Mouse (Mus musculus) megakaryocyte, adult 5-6 weeks (primary cell): ENCODE results near the gene Gsto2. TPM values are rescaled to one million over a fixed set of nuclear protein-coding genes. Genes with fewer than 3 reads are reported as not detected.

ENCODE experiments used
- ATAC-seq: 2 replicates; pipeline ENCODE4 v1.8.0; 2016; ENCODE audit warnings: mild to moderate bottlenecking, inconsistent platforms; ENCODE audit not compliant: poor library complexity, severe bottlenecking
- total RNA-seq, 2 experiments: library from RNA; stranded (forward) in 1 of 2; stranded (reverse) in 1 of 2; fragments of 153-499, 151-499 nt in 1 of 2; fragments of 221-1000, 200-1000 nt in 1 of 2; gene quantifications; 2 replicates each; pipeline versions ENCODE4 v1.2.3 to v1.2.4; 2015 to 2017

Gsto2 gene
- total RNA-seq, 2 experiments from 2014 or later: not detected

GRCm38 (mm10) chr19:47890489-47891130 lies 25.3 kb downstream of the Gsto2 start:
- peak; percentile 22; the same call in 1 of the 2 replicates for ATAC-seq

- no peak for ATAC-seq
Measured at GRCm38 (mm10) chr19:47891562-47892312, 26.4 kb downstream of the Gsto2 start.

DNA sequence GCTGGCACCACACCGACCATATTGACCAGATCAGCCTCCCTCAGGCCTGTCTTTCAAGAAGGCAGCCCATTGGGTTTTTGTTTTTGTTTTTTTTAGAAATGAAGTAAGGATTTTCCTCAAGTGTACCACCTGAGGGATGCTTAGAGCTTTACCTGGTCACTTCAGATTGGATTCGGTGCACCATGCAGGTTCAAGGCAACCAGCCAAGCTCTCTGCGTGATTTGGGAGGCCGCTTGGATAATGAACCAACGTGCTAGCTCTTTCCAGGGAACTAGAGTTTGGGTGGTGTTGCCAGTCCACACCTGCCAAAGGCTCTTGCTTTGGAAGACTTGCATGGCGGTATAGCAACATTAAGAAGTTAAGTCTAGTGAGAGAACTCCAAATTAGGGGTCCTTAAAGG lies 27.8 kb downstream of the Gsto2 start:
- ATAC-seq: no peak

GRCm38 (mm10) chr19:47898472-47899079 lies 33.2 kb downstream of the Gsto2 start:
- peak; percentile 75 for ATAC-seq

GRCm38 (mm10) chr19:47900012-47900411 lies 34.7 kb downstream of the Gsto2 start:
- no peak for ATAC-seq

- ATAC-seq: no peak
Measured at GRCm38 (mm10) chr19:47900558-47900957, 35.2 kb downstream of the Gsto2 start.

DNA sequence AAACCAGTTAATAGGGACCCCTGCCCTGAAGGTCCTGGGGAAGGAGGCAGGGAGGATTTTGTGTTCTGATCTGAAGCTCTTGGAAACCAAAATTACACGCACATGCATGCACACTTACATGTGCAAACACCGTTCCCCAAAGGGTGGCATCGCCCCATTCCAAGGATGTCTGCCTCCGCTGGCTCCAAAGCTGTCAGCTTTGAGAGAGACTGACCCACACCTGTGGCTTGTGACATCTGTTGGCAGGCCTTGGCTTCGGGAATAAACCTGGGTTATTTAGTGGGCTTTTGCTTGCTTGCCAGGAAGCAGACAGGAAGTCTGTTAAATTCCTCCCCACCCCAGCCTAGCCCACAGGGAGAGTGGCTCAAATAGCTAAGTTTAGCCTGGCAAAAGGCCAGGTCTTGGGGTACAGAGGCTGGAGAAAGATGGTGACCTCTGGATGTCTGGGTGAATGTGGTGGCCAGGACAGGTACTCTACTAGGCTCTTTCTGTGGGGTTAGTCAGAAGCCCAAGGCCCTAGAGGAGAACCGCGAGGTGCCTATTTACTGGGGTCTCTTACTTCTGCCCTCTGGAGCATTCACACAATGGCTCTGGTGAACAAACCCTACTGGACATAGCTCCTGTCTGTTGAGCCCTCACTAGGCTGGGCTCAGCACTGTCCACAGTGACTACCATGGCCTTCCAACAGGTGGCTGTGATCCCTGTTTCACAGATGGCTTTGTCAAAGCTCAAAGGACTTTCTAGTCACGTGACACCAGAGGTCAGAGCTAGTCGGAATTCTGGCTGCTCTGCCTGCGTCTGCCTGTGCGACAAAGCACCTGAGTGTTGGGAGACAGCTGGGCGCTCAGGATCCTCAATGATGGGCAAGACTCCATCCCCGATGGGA lies 37.2 kb downstream of the Gsto2 start:
- no peak for ATAC-seq

- ATAC-seq: no peak
Measured at GRCm38 (mm10) chr19:47903679-47904078, 38.3 kb downstream of the Gsto2 start.

DNA sequence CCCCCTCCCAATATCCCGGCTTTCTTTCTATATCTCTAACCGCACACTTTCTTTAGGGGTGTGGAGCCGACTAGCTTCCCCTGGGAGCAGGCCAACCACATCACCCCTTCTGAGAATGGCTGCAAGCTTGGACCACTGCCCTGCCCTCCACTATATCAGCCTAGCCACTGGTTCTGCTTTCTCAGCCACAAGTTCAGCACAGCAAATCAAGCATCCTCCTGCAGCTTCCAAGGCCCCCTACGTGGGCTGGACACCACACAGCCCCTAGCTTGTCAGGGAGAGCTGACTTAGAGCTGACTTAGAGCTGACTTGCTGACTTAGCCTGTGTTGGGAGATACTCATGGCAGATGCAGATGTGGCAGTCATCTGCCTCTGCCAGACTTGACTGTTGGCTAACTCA lies 39.7 kb downstream of the Gsto2 start:
- peak; percentile 57 for ATAC-seq

DNA sequence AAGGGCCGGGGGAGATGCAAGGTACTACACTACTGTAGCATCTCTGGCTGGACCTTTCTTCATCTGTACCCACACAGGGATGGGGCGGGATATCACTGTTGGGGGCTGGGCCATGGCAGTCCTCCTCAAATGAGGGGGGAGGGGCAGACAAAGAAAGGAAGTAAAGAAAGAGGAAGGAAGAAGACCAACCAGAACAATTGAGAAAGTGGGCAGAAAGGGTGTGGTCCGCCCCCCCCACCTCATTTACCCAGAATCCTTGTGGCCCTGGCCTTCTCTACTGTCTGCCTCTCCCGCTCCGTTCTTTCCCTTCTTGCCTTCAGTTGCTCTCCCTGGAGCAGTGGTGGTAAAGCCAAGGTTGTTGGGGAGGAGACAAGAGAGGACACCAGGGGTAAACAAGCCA lies 40.3 kb downstream of the Gsto2 start:
- ATAC-seq: peak; percentile 78

- ATAC-seq: no peak
Measured at GRCm38 (mm10) chr19:47907596-47907995, 42.3 kb downstream of the Gsto2 start.

GRCm38 (mm10) chr19:47908961-47909371 lies 43.6 kb downstream of the Gsto2 start:
- no peak for ATAC-seq

- 0 out of 2 replicates have a peak, but pooled peaks have one; percentile 6 for ATAC-seq
Measured at GRCm38 (mm10) chr19:47909387-47910116, 44.2 kb downstream of the Gsto2 start.

DNA sequence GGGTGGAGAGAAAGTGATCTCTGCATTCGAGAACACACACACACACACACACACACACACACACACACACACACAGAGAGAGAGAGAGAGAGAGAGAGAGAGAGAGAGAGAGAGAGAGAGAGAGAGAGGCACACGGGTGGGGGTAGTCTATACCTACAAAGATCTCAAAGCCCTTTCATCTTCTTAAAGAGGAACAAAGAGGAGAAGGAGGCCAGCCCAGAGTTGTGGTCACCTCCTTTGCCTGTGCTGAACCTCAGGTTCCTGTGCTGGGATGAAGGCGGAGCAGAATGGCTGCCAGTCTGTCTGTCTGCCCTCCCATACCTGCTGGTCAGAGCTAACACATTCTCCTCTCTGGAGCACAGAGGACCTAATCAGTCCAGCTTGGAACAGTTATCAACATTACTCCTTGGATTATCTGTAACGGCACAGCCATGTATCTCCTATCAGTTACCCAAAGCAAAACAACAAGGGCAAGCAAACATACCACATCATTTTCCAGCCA lies 44.8 kb downstream of the Gsto2 start:
- peak; percentile 63 for ATAC-seq

DNA sequence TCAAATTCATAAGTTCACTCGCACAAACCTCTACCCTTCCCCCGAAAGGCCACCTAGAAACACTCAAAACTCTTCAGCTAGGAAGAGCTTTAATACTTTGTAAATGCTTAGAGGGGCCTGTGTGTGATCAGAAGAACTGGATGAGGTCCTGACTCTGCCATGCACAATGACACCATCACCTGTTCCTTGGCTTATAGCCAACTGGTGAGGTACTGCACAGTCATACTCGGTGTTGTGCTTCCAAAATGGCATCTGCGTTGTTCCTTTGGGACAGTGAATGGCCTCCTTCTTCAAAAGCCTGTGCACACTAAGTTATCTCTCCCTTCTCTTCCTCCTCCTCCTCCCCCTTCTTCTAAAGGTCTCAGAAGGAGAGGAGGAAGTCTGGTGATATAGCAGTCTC lies 45.4 kb downstream of the Gsto2 start:
- ATAC-seq: no peak

- ATAC-seq: no peak
Measured at GRCm38 (mm10) chr19:47913344-47913743, 48.0 kb downstream of the Gsto2 start.

- ATAC-seq: no peak
Measured at GRCm38 (mm10) chr19:47914191-47914590, 48.9 kb downstream of the Gsto2 start.

DNA sequence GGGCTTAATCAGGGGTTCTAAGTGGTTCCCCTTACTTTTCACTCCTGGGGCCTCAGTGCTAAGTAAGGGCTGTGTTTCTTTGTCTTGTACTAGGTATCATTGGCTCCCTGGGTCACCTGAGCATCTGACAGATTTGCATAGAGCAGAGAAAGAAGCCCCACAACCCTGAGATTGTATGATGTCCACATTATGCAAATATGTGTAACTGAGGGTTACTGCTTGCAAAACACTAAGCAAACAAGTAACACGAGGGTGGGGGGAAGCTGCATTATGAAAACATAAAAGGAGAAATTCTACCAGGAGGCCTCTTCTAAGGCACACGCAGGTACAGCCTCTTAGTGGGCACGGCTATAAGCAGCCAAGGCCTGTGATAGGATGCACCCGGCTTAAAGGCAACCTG lies 49.9 kb downstream of the Gsto2 start:
- peak; percentile 41 for ATAC-seq

DNA sequence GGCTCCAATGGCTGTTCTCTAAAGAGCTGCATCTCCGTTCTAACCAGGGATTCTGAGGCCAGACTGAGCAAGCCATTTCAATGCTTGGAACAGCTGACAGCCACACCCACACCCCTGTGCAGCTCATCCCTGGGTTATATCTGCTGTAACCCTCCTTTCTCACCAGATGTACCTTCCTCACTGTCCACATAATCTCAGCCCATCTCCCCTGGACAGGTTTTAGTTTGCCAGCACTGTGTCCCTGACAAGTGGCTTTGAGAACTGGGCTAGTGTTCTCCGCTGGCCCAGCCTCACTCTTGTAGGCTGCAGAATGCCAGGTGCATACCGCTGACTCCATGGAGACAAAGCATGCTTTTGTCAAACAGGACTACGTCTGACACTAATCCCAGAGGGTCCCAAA lies 52.1 kb downstream of the Gsto2 start:
- no peak for ATAC-seq

- 0 out of 2 replicates have a peak, but pooled peaks have one; percentile 0 for ATAC-seq
Measured at GRCm38 (mm10) chr19:47918016-47918415, 52.7 kb downstream of the Gsto2 start.
